Mouse (Mus musculus): ENCODE data around the gene A230050P20Rik. TPM values are rescaled to one million over a fixed set of nuclear protein-coding genes. Genes with fewer than 3 reads are reported as not detected.

The A230050P20Rik gene
- polyA plus RNA-seq, 1 experiment from 2014 or later = 2.7 TPM

DNA sequence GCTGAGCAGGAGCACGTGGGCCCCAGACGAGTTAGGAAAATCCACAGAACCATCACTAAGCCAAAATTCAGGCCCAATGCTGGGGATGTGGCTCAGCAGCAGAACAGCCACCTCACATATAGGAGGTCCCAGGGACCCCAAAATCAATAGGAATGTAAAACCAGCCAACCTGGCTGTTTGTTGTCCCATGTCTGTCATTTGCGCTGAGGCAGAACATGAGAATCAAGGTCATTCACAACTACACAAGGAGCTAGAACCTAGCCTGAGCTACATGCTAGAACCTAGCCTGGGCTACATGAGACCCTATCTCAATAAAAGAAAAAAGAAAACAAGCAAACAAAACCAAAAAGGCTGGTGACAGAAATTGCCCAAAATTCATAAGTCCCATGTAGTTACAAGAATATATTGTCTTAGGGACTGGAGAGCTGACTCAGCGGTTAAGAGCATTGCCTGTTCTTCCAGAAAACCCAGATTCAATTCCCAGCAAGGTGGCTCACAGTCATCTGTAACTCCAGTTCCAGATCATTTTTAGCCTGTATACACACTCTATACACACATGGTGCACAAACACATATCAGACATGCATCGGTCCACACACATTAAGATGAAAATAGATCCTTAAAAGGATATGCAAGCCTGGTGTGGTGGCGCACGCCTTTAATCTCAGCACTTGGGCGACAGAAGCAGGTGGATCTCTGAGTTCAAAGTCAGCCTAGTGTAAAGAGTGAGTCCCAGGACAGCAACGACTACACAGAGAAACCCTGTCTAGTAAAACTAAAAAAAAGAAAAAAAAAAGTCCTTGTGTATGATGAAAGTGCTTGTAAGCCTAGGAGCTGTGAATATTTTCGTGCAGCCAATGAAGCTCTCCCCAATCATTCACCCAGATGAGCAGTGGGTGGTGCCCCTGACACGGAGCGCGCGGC, 8.9 kb downstream of the A230050P20Rik start:
- Histone ChIP-seq H3K27ac (replicated peaks) (peak overlapping the region; percentile 95), H3K9me3 (no peaks in the 10 kb centered on the region), H3K4me2 (peak overlapping the region; percentile 69), H3K36me3 (no peaks in the 10 kb centered on the region), H3K4me3 (peak overlapping the region; percentile 46), H3K4me1 (replicated peaks) (peaks cover 6% of the 10 kb centered on the region), H3K27me3 (no peaks in the 10 kb centered on the region), H3K9ac (peak overlapping the region; percentile 61)
- WGBS = 37% methylated on average over 14 of the region's 14 CpGs
- ATAC-seq (ENCODE audit: low read depth) = no peak; the same call in none of the 2 replicates

DNA sequence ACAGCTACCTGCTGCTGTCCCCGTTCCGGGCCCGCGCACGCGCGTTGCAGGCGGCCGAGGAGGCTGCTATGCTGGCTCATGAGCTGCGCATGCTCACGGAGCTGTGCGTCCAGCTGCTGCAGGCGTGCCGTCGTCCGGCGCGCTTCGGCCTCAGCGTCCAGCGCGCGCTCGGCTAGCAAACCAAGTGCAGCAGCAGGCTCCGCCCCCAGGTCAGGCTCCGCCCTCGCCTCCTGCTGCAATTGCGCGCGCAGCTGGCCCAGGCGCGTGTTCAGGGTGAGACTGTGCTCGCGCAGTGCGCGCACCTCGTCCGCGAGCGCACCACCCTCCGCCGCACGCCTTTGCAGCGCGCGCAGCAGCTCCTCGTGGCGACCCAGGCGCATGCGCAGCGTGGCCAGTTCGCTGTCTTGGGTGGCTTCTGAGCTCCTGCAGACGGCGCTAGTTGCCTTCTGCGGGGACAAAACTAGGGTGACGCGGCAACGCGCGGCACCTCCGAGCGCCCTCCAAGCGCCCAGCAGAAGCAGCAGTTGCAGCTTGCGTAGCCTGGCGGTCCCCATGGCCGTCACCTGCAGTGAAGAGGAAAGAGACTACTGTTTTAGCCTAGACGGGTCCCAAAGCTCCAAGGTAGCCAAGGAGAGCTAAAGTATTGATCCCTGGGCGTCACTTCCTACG, 9.7 kb downstream of the A230050P20Rik start:
- H3K9me3 ChIP-seq = no peaks in the 10 kb centered on the region
- H3K4me2 ChIP-seq = peak overlapping the region; percentile 69
- H3K9ac ChIP-seq = peak overlapping the region; percentile 79
- H3K4me3 ChIP-seq = peak overlapping the region; percentile 46
- H3K36me3 ChIP-seq = no peaks in the 10 kb centered on the region
- WGBS = under 1% methylated on average over 69 of the region's 69 CpGs
- H3K27me3 ChIP-seq = no peaks in the 10 kb centered on the region
- H3K4me1 ChIP-seq (replicated peaks) = peaks cover 6% of the 10 kb centered on the region
- peak overlapping the region; percentile 95 for H3K27ac ChIP-seq (replicated peaks)
- ATAC-seq (ENCODE audit: low read depth) = peak; percentile 93

DNA sequence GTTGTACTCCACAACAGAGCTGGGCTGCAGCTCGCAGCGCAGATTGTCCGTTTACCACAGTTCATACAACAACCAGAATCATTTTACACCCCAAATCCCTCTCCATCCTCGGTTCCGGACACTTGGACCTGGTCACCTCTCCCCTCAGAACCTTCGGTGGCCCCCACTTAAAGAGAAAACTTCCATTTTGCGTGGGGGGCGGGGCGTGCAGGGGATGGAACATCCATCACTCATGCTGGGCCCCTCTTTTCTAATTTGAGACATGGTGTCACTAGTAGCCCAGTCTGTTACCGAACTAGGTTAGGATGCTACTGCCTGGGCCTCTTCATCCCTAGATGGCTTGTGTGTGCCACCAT, 10.2 kb downstream of the A230050P20Rik start:
- ATAC-seq (ENCODE audit: low read depth) = peak; percentile 25
- Histone ChIP-seq H3K27me3 (no peaks in the 10 kb centered on the region), H3K9me3 (no peaks in the 10 kb centered on the region), H3K4me3 (peak overlapping the region; percentile 46), H3K4me2 (peak overlapping the region; percentile 69), H3K36me3 (no peaks in the 10 kb centered on the region), H3K9ac (peak overlapping the region; percentile 79), H3K4me1 (replicated peaks) (peaks cover 6% of the 10 kb centered on the region), H3K27ac (replicated peaks) (peak overlapping the region; percentile 95)
- 20% methylated on average over 10 of the region's 10 CpGs for WGBS

DNA sequence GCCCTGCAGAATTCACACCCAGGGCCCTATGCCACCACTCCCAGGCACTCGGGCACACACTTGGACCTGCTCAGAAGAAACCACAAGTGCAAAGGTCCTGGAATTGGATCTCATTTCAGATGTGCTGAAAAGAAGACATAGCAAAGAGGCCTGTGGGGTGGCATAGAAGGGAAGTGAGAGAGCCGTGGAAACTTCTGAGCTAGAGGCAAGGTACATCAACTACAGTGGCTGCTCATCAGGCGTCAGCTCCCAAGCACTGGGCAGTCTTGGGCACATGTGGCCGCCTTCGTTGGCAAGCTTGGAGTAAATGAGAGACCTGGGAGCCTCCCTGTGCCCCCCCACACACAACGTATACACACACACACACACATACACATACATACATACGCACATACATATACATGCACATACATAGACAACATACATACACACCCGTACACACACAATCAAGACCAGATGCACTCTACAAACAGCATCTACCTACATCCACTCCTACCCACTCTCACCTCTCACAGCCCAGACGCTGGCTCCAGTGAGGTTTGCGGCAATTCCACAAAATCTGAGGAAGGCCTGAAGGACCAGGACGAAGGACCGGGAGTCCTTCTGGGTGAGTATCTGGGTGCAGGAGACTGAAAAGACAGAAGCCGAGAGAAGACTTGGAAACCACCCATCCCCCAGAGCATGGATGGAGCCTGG, 10.8 kb downstream of the A230050P20Rik start, which contains the start of gene Angptl6:
Gene Angptl6 (minus strand): TSS at position 631 of the 696 bp plus-strand sequence.
- Histone ChIP-seq H3K4me2 (peak within 1 kb of the TSS; percentile 69), H3K27ac (replicated peaks) (peak within 1 kb of the TSS; percentile 95), H3K27me3 (no peaks in the 10 kb centered on the region), H3K36me3 (no peaks in the 10 kb centered on the region), H3K4me1 (replicated peaks) (peaks cover 6% of the 10 kb centered on the region), H3K9ac (peak within 1 kb of the TSS; percentile 79), H3K9me3 (no peaks in the 10 kb centered on the region), H3K4me3 (peak within 1 kb of the TSS; percentile 46)
- 89% methylated on average over 13 of the region's 13 CpGs for WGBS
- no peak for ATAC-seq (ENCODE audit: low read depth)

DNA sequence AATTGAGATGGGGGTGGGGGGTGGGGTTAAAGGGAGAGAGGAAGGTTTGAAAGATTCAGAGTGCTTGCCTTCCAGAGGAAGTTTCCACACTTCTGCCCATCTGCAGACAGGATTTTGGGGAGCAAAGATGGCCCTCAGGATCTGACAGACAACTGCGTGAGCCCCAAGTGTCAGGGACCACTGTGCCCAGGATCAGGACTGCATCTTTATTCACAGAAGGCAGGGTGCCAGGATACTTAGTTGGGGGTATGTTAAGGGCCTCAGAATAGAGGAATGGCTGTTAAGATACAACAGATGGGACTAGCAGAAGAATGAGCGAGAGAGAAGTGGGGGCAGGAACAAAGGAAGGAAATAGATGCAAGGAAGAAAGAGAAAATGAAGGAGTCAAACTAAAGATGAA, 18.1 kb downstream of the A230050P20Rik start:
- Histone ChIP-seq H3K27ac (replicated peaks) (no peak overlapping the region), H3K4me2 (no peak overlapping the region), H3K4me3 (no peak overlapping the region), H3K36me3 (peaks cover 24% of the 10 kb centered on the region), H3K4me1 (replicated peaks) (peaks cover 17% of the 10 kb centered on the region), H3K9ac (no peak overlapping the region), H3K9me3 (no peaks in the 10 kb centered on the region), H3K27me3 (no peaks in the 10 kb centered on the region)
- WGBS = 98% methylated on average over 2 of the region's 2 CpGs
- no peak for ATAC-seq (ENCODE audit: low read depth)

DNA sequence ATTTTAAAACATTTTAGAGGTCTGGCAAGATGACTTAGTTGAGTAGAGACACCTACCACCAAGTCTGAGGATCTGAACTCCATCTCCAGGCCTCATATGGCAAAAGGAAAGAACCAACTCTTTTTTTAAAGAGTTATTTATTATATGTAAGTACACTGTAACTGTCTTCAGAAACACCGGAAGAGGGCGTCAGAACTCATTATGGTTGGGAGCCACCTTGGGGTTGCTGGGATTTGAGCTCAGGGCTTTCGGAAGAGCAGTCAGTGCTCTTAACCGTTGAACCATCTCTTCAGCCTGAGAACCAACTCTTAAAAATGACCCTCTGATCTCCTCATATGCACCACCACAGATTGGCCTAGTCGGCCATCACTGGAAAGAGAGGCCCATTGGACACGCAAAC, 18.7 kb downstream of the A230050P20Rik start:
- H3K27ac ChIP-seq (replicated peaks) = peak overlapping the region; percentile 90
- 0 out of 2 replicates have a peak overlapping the region, but pooled peaks have one; percentile 84 for H3K4me3 ChIP-seq
- 0 out of 2 replicates have a peak, but pooled peaks have one; percentile 19 for ATAC-seq (ENCODE audit: low read depth)

DNA sequence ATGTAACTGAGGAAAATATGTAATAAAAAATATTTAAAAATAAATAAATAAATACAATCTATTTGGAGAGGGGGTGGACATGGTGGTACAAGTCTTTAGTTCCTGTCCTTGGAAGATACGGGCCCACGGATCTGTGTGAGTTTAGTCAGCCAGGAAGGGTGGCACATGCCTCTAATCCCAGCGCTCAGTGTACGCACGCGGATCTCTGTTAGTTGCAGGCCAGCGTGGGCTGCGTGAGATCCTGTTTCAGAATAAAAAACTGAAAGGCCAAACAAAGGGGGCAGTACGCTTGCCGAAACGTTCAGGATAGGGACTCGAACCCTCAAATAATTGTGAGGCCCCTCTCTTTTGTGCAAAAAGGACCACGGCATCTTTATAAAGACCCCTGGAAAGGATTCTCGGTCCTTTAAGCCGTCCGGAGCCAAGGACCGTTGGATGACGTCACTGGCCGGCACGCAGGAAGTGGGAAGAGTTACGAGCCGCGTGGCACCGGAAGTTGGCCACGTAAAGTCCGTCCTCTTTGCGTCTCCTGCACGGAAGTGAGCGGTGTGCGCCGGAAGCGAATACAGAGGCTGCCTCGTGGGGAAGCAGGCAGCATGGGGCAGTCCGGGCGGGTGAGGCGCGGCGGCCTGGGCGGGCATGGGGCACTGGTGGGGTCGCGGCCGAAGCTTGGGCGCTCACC, 19.4 kb downstream of the A230050P20Rik start, which contains the start of gene Ppan:
Gene Ppan (plus strand): TSS at position 472 of the 682 bp plus-strand sequence.
- under 1% methylated on average over 42 of the region's 43 CpGs for WGBS
- Histone ChIP-seq H3K36me3 (peaks cover 37% of the 10 kb centered on the region), H3K27ac (replicated peaks) (peak within 1 kb of the TSS; percentile 90), H3K9me3 (no peaks in the 10 kb centered on the region), H3K4me2 (peak within 1 kb of the TSS; percentile 92), H3K4me3 (peak within 1 kb of the TSS; percentile 84), H3K9ac (peak within 1 kb of the TSS; percentile 82), H3K4me1 (replicated peaks) (peaks cover 17% of the 10 kb centered on the region), H3K27me3 (no peaks in the 10 kb centered on the region)
- ATAC-seq (ENCODE audit: low read depth) = peak; percentile 96

More for the DNA sequence above, 18.7 kb downstream of the A230050P20Rik start:
- H3K9me3 ChIP-seq = no peaks in the 10 kb centered on the region
- H3K27me3 ChIP-seq = no peaks in the 10 kb centered on the region
- peaks cover 17% of the 10 kb centered on the region for H3K4me1 ChIP-seq (replicated peaks)
- 0 out of 2 replicates have a peak overlapping the region, but pooled peaks have one; percentile 82 for H3K9ac ChIP-seq
- peaks cover 30% of the 10 kb centered on the region for H3K36me3 ChIP-seq
- 85% methylated on average over 6 of the region's 6 CpGs for WGBS
- peak overlapping the region; percentile 92 for H3K4me2 ChIP-seq

DNA sequence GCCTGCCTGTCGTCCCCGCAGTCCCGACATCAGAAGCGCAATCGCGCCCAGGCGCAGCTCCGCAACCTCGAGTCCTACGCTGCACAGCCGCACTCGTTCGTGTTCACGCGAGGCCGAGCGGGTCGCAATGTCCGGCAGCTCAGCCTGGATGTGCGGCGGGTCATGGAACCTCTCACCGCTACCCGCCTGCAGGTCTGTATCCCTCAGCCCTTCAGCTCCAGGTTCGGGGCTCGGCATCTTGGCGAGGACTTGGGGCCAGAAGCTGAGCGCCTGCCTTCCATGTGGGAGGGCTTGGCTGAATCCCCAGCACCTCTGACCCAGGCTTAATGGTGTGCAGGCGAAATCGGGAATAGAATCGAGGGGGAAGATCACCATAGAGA, 19.9 kb downstream of the A230050P20Rik start:
- Histone ChIP-seq H3K4me3 (peak overlapping the region; percentile 84), H3K4me2 (peak overlapping the region; percentile 92), H3K27me3 (no peaks in the 10 kb centered on the region), H3K9me3 (no peaks in the 10 kb centered on the region), H3K9ac (peak overlapping the region; percentile 82), H3K36me3 (peaks cover 42% of the 10 kb centered on the region), H3K27ac (replicated peaks) (peak overlapping the region; percentile 90; the same call in 1 of the 2 replicates), H3K4me1 (replicated peaks) (peaks cover 17% of the 10 kb centered on the region)
- under 1% methylated on average over 24 of the region's 30 CpGs for WGBS
- peak; percentile 44 for ATAC-seq (ENCODE audit: low read depth)

DNA sequence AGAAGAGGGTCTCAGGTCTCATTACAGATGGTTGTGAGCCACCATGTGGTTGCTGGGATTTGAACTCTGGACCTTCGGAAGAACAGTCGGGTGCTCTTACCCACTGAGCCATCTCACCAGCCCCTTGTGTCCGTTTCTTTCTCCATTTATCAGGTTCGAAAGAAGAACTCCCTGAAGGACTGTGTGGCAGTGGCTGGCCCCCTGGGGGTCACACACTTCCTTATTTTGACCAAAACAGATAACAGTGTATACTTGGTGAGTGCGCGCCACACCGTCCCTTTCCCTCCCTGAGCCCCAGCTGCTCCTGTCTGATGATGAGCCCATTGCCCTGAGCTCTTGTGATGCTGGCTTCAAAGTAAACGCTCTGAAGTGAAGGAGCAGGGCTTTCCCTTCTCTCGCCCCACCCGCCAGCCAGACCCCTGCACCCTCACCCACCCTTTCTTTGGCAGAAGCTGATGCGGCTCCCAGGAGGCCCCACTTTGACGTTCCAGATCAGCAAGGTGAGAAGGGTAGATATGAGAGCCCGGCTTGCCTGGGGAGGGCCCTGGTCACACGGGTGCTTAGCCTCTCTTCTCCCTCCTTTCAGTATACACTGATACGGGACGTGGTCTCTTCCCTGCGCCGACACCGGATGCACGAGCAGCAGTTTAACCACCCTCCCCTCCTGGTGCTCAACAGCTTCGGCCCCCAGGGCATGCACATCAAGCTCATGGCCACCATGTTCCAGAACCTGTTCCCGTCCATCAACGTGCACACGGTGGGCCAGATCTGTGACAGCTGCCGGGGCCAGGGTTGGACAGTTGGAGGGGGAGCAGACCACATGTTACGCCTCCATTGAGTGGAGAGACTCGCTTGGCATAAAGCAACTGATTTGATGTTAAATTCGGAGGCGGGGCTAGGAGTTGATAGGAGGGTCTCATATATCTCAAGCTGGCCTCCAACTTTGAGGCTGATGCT, 21.0 kb downstream of the A230050P20Rik start:
- peak overlapping the region; percentile 84 for H3K4me3 ChIP-seq
- H3K27ac ChIP-seq (replicated peaks) = no peak overlapping the region
- H3K9ac ChIP-seq = no peak overlapping the region
- no peak for ATAC-seq (ENCODE audit: low read depth)
- no peaks in the 10 kb centered on the region for H3K27me3 ChIP-seq
- 87% methylated on average over 29 of the region's 29 CpGs for WGBS
- peak overlapping the region; percentile 92 for H3K4me2 ChIP-seq
- no peaks in the 10 kb centered on the region for H3K9me3 ChIP-seq
- peaks cover 53% of the 10 kb centered on the region for H3K36me3 ChIP-seq
- peaks cover 17% of the 10 kb centered on the region for H3K4me1 ChIP-seq (replicated peaks)

DNA sequence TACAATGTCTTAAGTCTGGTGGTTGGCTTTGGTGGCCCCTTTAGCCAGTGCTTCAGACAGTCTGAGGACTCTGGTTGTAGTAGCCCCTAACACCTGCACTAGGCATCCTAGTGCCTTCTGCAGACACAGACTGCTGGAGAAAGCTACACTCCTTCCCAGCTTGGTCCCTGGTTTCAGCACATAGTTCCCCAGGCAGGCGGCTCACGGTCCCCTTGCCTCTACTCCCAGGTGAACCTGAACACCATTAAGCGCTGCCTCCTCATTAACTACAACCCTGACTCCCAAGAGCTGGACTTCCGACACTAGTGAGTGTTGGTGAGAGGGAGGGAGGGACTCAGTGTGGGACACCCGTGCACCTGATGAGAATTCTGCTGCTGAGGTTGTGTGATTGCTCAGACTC, 22.0 kb downstream of the A230050P20Rik start:
- Histone ChIP-seq H3K9me3 (no peaks in the 10 kb centered on the region), H3K4me3 (no peak overlapping the region), H3K4me2 (no peak overlapping the region), H3K27me3 (no peaks in the 10 kb centered on the region), H3K4me1 (replicated peaks) (peaks cover 17% of the 10 kb centered on the region), H3K27ac (replicated peaks) (no peak overlapping the region), H3K36me3 (peaks cover 63% of the 10 kb centered on the region), H3K9ac (no peak overlapping the region)
- 95% methylated on average over 5 of the region's 5 CpGs for WGBS
- no peak for ATAC-seq (ENCODE audit: low read depth)
